Mouse (Mus musculus) yolk sac, embryonic 10.5 days (tissue): Measurements from ENCODE around the gene Paqr7.
A peak's percentile ranks its signal among the peaks of the same experiment; 100 is the strongest.
"Not testable (repeated sequence)": the region's sequence is repeated elsewhere in the genome, so short reads cannot be mapped to it uniquely, and the experiment has no call there.

Experiments used
- DNase-seq: peaks from one replicate; pipeline ENCODE4 v3.0.0-alpha.2; 2017; ENCODE audit warnings: low spot score

Paqr7 gene

DNA sequence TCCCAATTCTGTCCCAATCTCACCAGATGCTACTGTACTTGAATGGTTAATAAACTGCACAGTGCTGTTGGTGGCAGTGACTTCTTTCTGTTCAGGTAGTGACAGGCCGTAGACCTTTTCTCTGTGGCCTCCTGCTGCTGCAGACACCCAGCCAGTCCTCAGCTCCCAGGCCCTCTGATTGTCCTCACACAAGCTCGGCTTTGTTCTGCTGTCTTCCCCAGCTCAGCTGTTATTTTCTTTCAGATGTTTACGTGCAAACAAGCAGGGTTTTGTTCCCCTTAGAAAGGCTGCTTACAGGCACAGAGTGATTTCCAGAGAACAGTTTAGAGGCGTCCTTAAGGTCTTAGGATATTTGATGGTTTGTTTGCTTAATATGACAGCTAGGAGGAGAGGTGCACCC is 22.7 kb upstream of the Paqr7 start:
- no peak for DNase-seq

DNA sequence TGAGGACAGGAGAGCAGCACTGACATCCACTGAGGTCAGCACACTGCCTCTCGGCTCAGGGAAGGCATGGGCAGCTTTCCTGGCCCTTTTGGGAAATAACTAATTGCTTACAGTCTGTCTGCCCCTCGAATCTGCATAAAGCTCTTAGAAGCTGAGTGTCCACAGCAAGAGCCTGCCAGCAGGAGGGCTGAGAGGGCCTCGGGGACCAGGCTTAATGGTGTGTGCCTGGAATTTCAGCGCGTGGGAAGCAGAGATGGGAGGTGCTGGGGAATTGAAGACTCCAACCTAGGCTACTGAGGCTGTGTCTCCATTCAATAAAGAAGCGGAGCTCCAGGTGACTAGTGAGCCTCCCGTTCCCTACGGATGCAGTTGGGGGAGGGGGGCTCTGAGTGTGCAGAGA is 22.3 kb upstream of the Paqr7 start:
- DNase-seq, result no peak

DNA sequence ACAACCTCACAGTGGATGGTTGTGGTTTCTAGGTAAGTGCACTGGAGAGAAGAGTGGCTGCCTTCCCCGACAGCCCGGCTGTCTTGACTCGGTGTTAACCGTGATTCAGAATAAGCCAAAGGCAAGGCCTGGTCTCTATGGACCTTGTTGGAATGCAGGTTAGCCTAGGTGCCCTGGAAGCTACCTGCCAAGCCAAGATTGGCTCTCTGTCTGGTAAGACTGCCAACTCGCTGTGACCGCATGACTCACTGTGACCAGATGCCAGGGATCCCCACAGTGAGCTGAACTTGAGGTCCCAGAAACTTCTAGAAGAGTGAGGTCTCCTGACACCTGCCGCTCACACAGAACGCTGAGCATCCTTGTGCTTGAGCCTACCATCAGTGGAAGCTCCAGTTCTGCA is 19.6 kb upstream of the Paqr7 start:
- no peak for DNase-seq

DNA sequence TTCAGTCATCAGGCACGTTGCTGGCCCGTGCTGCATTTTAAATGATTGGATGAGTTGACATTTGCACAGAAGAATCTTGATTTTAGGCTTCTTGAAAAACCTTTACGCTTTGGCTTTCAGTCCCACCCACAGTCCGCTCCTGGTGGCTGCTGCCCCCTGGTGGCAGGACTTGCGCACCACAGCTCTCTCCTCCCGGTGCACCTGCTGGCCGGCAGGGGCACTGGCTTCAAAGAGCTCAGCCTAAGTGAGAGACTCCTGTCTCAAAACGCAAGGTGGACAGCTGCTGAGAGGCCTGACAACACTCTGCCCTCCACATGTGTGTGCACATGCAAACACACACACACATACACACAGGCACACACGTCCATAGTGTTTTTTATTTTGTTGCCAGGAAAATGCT is 18.5 kb upstream of the Paqr7 start:
- peak; percentile 81 for DNase-seq

DNA sequence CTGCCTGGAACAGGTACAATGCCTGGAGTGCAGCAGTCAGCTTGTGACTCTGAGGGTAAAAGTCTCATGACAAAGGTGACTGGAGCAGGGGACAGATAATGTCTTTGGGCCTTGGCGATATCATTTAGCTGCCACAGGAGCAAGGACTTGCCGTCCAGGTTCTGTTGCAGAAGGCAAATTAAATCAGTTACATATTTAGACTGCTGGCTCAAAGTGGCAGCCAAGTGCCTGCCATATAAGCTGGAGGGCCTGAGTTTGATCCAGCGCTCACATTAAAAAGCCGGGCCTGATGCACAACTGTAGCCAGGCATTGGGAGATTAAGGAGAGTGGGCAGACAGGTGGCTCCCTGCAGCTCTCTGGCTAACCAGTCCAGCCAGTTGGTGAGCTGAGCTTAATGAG is 16.7 kb upstream of the Paqr7 start:
- no peak for DNase-seq

DNA sequence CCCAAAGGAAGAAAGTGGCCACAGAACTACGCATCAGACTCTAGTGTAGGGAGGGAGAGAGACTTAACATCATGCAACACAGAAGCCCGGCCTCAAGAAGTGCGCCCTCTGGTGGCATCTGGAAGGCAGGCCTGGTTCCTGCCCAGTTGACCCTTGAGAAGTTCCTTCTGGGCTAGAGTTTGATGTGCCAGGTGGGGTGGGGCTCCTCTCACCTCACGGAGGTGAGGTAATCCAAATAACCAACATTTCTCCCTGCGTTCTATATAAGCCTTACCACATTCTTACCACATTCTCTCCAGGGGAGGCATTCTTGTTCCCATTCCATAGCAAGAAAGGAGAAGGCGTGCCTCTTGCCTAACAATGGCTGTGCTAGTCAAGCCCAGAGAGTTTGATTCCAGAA is 15.6 kb upstream of the Paqr7 start:
- DNase-seq, result peak; percentile 58

DNA sequence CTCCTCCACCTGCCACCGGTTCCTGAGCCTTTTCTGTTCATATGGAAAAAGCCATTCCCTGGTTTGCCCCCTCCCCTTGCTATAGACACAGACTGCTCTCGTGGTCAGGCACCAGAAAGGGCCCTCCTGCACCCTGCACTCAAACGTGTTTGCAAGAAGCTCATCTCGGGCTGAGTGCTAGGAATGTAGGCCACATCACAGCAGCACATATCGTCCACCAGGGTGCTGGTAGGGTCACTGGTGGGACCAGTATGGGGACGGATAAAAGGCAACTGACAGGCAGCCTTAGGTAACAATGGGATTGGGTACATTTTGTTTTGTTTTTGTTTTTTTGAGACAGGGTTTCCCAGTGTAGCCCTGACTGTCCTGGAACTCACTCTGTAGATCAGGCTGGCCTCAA is 15.2 kb upstream of the Paqr7 start:
- no peak for DNase-seq

DNA sequence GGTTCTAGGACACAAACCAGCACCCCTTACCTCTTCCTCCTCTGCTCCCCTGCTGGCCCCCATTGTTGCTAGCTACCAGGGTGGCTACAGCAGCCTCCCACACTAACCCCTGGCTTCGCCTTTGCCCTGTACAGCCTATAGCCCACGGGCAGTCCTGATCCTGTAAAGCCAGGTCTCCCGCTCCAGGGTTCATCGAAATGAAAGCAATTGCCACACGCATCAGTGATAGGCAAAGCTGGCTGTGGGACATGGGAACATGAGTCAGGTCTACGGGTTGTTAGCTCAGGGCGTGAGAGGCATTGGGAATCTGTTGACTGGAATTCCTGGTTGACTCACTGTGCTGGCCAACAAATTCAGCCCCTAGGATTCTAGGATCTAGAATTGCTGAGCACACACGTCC is 14.1 kb upstream of the Paqr7 start:
- DNase-seq, result no peak

DNA sequence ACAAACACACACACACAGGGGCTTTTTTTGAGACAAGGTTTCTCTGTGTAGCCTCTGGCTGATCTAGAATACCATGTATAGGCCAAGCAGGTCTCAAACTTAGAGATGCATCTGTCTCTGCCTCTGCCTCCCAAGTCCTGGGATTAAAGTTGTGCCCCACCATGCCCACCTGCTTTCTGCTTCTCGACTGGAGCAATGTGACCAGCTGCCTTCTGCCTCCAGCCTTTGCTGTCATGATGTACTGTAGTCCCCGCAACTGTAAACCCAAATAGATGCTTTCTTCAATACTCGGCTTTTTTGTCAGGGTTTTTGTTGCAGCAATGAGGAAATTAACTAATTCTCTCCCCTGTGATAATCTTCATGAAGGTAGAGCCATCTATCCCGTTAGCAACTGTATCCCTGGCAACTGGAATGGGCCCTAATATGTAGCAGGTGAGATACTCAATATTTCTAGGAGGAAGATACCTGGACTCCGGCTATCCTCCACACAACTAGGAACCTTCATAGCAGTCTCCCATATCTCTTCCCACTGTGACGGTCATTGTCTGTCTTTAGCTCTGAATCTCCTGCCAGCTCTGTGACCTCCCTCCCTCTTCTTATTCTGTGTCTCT is 13.3 kb upstream of the Paqr7 start:
- no peak for DNase-seq

DNA sequence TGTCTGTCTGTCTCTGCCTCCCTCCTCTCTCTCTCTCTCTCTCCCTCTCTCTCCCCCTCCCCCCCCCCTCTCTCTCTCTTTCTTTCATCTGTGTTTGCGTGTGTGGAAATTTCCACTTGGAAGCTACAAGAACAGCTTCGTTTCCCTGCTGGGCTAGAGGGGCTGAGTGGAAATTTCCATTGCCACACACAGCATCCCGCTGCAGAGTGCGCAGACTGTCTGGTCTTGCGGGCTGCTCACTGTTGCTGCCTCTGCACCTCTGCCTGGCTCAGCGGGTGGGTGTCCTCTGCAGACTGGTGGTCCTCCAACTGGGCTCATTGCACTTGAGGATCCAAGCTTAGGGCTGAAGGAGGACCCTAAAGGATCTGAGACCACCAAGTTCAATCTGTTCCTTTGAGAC is 12.8 kb upstream of the Paqr7 start:
- DNase-seq, result no peak

DNA sequence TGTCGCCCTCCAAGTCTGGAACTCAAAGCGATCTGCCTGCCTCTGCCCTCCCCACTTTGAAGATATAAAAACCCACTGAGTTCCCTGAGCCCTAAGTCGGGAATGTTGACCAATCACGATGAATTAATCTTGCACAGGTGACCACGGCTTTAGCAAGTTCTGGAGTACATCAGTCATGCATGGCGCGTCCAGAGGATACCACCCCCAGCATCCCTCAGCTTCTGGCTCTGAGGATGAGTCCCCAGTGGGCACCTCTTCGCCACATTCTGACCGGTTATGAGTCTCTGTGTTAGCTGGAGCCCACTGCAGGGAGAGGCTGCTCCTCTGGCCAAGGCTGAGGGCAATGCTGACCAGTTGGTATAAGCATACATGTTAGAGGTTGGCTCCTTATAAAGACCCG is 12.3 kb upstream of the Paqr7 start:
- no peak for DNase-seq

DNA sequence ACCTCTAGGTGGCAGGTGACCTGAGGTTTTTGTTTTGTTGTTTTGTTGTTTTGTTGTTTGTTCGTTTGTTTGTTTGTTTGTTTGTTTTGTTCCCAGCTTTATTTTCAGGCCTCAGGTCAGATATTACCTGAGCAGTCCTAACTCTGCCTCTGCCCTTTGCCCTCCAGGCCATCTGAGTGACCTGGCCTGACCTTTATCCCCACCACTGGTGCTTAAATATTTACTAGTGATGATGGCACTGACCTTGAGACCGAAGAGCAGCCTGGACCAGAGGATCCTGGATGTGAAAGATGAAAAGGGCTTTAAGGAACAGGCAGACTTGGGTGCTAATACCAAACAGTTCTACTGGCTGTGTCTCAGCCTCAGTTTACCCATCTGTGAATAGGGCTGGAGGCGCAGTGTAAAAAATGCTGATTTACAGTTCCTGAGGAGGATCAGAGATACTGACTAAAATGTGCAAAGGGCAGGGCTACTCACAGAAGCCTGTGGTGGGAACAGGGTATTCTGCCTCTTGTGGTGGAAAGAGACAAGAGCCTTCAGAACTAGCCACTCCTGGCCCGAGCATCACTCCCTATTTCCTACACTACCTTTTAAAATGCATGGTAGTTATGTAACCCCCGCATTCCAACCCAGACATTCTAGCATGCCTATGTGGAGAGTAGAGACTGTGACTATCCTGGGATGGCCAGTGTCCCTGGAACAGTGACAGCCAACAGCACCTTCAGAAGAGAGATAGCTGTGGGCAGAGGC is 11.2 kb upstream of the Paqr7 start:
- DNase-seq, result peak; percentile 62

DNA sequence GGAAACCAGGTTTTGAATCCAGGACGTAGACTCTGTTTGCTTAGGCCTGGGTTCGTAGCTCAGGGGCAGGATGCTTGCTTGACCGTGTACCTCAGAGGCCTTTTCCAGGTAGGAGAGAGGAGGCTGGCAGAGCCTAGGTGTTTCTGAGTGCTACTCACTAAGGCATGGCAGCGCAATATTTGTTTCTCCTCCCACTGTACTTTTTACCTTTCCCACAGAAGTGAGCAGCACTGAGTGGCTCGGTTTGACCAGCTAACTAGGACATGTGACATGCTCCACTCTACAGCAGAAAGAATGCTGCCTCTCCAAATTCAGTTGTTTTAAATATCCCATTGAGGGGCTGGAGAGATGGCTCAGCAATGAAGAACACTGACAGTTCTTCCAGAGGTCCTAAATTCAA is 8.3 kb upstream of the Paqr7 start:
- no peak for DNase-seq

DNA sequence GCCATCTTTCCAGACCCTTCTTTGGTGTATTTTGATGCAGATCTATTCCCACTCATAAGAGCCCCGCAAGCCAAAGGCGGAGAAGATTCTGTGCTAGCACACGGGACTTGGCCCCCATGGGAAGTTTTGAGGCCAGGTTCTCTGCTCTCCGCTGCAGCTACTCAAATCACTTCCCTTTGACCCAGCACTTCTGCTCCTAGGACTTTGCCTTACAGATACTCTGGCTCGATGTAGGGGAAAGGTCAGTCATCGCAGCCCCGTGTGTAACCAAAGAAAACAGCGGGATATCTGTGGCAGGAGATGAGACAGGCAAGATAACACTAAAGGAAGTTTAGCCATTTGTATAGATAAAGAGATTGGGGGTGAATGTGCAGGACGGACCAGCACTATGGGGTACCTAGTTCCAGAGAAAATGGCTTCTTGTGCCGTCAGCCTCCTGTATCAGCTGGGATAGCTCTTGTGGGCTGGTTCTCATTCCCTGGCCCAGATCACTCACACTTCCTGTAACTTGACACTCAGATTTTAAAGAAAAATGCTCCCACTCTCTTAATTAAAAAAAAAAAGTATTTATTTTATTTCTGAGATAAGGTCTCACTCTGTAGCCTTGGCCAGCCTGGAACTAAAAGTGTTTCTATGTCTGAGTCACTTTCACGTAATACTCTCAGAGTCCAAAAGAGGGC is 6.4 kb upstream of the Paqr7 start:
- DNase-seq, result peak; percentile 78

DNA sequence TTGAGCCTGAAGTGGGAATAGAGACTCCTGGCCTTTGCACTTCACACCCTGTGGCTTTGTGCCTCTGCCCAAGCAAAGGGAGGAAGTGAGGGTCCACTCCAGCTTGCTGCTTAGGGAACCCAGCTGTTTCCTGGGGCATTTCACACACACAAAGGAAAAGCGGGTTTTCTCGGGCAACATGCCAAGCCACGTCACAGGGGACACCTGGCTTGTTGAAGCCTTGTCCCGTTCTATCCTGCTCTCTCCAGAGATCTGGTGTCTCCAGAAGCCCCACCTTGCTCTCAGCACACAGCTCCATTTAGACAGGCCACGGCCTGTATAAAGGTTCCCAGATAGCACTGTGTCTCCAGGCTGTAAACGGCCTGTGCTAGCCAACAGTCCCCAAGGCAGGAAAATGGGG is 4.8 kb upstream of the Paqr7 start:
- no peak for DNase-seq

DNA sequence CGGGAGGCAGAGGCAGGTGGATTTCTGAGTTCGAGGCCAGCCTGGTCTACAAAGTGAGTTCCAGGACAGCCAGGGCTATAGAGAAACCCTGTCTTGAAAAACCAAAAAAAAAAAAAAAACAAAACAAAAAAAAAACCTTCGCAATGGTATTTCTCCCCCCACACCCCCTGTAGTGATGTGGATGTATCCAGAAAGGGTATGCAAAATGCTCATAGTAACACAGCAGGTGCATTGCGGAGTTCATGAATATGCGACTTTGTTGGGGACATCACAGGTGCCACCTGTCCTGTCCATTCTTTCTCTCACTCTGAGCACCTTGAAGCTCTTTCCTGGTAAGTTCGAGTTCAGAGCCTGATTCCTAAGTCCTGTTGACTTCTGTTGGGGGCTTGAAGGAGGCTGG is 2.3 kb upstream of the Paqr7 start:
- not testable (repeated sequence) for DNase-seq

DNA sequence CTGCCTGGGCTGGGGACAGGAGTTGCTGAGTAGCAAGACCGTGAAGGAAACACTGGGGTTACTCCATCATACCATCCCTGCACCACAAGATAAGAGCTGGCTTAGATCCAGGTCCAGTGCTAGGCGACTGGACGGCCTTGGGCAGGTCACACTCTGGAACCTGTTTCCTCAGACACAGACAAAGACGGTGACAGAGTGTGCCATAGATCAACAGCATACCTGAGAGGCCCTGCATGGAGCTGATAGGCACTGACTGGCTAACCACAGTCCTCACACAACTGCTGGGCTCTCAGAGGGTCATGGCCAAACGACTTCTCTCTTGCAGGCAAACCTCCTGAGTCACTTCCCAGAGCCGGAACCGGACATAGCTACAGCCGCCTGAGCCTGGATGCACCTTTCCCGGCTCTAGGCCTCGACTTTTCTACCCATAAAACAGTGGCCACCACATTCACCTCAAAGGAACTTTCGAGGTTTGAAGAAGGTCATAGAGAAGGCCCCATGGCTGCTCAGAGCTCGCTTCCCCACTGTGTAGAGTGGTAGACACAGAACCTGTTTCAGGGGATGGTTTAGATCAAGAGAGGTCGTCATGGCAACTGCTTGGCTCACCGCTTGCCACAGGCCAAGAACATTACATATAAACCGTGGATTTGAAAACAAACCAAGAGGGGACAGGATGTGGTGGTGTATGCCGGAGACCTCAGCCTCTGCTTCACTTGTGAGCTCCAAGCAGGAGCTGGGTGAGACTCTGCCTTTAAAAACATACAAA is 1.5 kb upstream of the Paqr7 start:
- no peak for DNase-seq

DNA sequence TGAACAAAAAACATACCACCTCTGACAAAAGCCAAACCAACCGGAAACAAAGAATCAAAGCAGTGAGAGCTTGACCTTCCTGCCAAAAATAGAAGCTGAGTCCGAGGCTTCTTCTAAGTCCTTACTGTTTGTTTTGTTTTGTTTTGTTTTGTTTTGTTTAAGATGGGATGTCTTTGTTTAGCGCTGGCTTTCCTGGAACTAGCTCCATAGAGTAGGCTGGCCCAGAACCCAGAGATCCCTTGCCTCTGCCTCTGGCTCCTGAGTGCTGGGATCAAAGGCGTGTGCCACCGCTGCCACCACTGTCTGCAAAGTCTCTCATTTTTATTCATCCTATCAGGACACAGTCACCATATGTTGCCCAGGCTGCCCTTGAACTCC is 962 bp upstream of the Paqr7 start:
- no peak for DNase-seq

DNA sequence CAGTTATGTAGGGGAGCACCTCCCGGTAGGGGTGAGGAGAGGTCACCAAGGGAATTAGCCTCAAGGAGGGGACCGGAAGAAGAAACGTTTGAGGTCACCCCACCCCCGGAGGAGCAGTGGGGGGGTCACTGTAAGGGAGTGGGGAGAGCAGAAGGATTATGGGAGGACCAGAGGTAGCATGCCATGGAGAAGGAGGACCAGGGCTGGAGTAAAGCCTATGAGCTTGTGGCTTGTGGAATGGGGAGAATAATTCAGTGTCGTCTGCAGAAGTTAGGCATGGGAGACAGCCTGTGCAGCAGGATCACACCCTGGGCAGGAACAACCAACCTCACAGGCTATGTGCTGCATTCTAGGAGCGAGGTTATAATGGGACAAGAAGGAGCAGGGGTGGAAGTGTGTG is 726 bp downstream of the Paqr7 start:
- no peak for DNase-seq

DNA sequence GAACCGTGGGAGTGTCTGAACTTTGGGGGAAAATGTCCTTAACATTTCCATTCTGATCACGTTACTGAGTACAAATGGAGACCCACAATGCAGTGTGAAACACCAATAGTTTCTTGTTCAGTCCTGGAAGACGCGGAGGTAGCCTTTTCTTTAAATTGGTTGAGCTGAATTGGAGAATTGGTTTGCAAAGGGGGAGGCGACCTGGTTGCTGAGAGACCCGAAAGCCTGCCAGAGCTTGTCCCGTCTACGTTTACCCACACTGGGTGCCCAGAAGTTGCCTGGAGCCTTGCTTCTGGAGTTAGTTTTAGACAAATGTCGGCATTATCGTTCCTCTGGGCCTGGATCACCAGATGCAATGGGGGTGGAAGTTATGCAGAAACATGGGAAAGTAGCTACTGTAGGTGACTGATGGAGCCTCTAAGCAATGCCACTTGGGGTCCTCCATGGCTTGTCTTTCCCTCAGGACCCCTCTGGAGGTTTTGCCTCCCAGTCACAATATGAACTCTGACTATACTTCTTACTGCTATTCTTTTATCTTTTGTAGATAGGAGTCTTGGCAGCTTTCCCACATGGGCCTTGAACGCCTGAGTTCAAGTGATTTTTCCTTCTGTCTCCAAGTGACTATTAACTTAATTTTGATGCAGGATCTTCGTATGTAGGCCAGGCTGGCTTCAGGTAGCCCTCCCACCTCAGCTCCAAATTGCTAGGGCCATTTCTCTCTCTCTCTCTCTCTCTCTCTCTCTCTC is 1.7 kb downstream of the Paqr7 start:
- DNase-seq, result no peak

DNA sequence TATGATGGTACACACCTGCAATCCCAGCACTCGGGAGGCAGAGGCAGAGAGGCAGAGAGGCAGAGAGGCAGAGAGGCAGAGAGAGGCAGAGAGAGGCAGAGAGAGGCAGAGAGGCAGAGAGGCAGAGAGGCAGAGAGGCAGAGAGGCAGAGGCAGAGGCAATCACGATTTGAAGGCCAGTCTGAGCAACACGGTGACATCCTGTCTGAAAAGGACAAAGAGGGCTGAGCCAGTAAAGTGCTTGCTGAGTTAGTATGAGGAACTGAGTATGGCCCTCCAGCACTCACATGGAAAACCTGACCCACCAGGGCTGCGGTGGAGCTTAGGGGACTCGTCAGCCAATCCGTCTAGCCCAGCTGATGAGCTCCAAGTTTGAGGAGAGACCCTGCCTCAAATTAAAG is 2.5 kb downstream of the Paqr7 start:
- DNase-seq, result not testable (repeated sequence)

DNA sequence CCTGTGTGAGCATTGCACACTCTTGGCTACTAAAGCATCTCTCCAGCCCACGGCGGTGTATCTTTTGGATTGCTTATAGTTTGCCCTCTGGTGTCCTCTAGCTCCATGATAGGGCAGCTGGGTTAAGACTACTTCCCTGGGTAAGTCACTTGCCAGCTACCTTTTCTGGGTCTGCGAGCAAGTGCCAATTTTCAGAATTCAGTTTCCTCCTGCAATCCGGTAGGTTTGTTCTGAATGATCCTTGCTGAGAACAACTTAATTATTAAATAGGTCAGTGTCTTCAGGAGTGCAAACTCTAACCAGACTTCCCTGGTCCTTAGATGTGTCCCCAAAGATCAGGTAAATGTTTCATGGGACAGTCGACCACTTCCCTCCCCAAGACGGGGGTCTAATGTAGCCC is 4.6 kb downstream of the Paqr7 start:
- DNase-seq, result no peak
